Mouse (Mus musculus) ovary, adult 18-20 months (tissue): Measurements from ENCODE around the gene Gm3072.
"Not testable (repeated sequence)": the region's sequence is repeated elsewhere in the genome, so short reads cannot be mapped to it uniquely, and the experiment has no call there.

Experiments
- DNase-seq: peaks from one replicate; pipeline ENCODE4 v3.0.0; 2022; ENCODE audit warnings: low spot score, mixed read lengths

Gm3072 gene

DNA sequence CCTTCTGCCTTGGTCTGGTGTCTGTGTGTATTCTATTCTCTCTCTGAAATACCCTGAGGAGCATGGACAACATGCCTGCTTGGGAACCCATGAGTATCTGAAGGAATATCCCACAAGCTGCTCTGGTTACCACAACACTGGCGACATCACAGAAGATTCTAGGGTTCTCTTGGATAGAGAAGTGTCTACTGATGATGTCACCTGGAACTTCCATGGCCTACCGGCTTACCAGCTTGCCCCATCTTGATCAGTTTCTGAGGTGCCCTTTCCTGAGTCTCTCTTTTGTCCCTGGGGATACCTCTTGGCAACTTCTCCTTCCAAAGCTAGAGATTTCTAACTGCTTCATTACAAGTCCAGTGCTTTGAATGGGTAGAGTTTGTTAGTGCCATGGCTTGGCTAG is at the start of gene Gm3072:
Gm3072 (minus strand) TSS at position 101 of the 400 bp plus-strand sequence.
- DNase-seq = not testable (repeated sequence)

DNA sequence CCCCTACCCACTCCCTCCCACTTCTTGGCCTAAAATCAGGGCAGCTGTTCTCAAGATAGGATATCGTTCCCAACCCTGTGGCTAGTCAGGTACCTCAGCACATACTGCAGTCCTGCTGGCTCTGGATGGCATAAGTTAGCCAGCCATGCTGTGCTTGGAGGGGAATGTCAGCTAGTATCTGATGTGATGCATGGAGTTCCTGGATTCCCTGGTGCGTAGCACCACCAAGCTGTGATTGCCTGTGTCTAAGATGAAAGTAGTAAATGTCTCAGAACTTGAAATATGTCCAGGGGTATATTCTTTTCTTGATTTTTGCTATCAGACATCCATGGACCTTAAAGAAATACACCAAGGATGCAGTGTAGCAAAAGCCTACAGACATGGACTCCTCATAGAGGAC is 23.8 kb upstream of the Gm3072 start:
- DNase-seq = not testable (repeated sequence)

DNA sequence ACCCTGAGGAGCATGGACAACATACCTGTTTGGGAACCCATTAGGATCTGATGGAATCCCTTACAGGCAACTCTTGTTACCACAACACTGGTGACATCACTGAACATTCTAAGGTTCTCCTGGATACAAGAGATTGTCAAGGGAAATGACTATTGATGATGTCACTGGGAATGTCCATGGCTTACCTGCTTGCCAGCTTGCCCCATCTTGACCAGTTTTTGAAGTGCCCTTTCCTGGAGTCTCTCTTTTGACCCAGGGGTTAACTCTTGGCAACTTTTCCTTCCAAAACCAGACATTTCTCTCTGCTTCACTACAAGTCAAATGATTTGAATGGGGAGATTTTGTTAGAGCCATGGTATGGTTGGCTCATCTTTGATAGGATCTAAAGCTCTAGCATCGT is 22.0 kb upstream of the Gm3072 start, which contains the start of gene Gm3676:
Gm3676 (minus strand) TSS at position 101 of the 400 bp plus-strand sequence.
- not testable (repeated sequence) for DNase-seq

DNA sequence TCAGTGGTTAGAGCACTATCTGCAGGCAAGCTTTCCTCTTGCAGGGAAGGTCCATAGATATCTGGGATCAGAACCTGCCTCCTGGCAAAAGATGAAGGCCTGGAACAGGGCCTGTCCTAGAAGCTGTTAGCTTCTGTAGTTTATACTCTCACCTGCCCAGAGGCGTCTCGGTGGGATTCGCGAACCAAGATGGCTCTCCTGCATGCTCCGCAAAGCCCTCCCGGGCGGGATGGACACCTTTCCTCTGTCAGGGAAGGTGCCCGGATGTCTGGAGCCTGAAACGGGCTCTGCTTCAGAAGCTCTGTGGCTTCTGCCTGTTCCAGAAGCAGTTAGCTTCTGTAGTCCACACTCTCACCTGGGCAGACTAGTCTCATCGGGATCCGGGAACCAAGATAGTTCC is 5.7 kb upstream of the Gm3072 start:
- DNase-seq = not testable (repeated sequence)

DNA sequence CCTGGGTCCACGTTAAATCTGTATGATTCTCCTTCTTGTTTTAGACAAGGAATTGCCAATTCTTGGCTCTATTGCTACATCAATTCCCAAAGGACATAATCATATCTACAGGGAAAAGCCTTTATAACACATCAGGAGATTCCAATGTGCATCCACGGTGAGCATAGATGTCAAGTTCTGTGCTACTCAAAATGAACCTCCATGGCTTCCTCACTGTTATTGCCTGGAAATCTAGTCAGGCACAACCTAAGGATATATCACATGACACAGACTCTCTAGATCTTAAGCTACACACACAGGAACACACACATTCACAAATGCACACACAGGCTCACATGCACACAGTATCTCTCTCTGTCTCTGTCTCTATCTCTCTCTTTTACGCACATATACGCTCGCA is 1.9 kb downstream of the Gm3072 start:
- not testable (repeated sequence) for DNase-seq

DNA sequence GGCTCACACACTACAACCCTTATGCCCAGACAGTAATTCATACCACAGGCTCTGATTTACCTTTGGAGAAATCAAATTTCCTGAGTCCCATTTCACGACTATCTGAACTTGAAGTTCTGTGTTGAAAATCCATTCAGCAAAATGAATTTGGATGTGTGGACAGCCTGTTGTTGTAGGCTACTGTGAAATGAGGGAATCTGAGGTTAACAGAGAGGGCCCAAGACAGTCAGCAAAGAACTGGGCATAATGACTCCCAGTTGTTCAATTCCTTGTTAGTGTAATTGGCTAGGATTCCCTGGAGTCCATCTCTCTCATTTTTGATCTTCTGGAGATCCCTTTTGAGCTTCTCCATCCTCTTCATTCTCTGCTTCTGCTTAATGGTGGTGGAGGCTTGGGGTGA is 13.7 kb downstream of the Gm3072 start:
- DNase-seq = not testable (repeated sequence)

DNA sequence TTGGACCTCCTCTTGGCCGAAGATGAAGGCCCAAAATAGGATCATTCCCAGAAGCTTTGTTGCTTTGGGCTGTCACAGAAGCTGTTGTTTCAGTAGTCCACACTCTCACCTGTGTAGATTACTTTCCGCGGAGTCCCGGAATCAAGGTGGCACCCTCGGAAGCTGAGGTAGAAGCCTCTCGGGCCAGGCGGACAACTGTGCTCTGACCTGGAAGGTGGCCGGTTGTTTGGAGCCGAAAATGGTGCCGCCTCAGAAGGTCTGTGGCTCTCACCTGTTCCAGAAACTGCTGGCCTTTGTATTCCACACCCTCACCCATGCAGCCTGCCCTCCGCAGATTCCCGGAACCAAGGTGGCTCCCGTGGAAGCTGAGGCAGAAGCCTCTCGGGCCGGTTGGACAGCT is 23.5 kb downstream of the Gm3072 start:
- DNase-seq = not testable (repeated sequence)

DNA sequence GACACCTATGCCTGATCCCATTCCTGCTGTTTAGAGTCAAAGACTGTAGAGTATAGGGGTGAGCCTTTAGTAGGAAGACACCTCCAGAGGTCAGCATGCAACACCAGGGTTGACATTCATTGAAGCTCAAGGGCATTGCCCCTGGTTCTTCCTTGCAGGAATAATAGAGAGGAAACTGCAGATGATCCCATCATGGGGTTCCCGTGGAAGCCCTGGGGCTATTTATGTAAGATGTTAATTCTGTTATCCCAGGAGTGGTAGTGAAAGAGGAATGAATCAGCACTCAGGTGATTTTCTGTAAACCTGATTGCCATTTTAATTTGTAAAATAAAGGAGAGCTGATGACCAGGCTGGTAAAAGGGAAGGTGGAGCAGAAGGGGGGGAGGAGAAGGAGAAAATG is 38.1 kb downstream of the Gm3072 start:
- DNase-seq = not testable (repeated sequence)

DNA sequence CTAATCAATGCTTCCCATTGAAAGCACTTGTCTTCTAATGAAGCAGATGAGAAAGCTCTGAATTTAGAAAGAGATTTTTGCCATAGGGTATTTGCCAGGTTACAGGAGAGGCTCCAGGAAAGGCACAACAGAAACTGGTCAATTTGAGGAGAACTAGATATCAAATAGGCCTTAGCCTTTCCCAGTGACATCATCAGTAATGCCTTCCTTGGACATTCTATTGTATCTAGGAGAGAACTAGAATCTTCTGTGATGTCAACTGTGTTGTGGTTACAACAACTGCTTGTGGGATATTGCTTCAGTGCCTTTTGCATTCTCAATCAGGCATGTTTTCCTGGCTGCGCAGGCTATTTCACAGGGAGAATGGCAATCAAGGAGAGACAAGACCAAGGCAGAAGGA is 51.5 kb downstream of the Gm3072 start, which contains the start of gene 1700049E17Rik2:
1700049E17Rik2 (plus strand) TSS at position 301 of the 400 bp plus-strand sequence.
- DNase-seq = not testable (repeated sequence)
